Mouse (Mus musculus): ENCODE results near the gene Jak2.
A peak's percentile ranks its signal among the peaks of the same experiment; 100 is the strongest.

The Jak2 gene

DNA sequence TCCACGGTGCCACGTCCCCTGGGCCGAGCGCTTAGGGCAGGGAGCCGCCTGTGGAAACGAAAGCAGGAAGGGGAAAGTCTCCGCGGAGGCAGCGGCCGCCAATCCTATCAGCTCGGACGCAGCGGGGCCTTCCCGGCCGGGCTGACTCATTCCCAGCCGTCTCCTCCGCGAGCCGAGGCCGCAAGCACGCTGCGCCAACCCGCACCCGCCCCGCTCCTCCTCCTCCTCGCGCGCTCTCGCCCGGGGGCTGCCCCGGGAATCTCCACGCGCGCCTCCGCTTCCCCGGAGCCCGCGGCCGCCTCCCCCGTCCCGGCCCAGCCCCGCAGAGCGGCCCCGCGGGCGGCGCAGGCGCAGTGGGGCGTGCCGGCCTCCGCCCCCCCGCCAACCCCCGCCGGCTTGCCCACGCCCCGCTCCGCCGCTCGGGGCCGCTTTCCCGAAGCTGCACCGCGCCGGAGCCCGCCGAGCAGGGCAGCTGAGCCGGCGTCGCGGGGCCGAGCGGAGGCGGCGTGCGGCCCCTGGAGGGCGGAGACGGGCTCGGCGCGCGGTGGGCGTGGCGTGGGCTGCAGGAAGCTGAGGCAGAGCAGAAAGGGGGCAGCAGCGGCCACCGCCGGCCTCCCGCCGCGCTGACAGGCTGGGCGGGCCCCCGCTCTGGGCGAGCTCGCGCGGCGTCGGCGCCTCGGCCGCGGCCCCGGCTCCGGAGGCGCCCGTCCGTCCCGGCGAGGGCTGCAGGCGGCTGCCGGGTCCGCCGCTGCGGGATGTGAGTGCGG lies at the start of gene Jak2:
Jak2 (plus strand) TSS at position 638 of the 767 bp plus-strand sequence.
- DNase-seq (ENCODE audit: low spot score in 2 of 2) = peak; percentile 90 to 96

- DNase-seq (ENCODE audit: low spot score in 2 of 2) = peak; percentile 32 to 55
Observed at GRCm38 (mm10) chr19:29203337-29203736, 48.3 kb upstream of the Jak2 start.

- DNase-seq (ENCODE audit: low spot score in 2 of 2) = peak in 1 of 2 experiments; percentile 23
Observed at GRCm38 (mm10) chr19:29204583-29204982, 47.0 kb upstream of the Jak2 start.

GRCm38 (mm10) chr19:29205267-29205666 lies 46.4 kb upstream of the Jak2 start:
- no peak for DNase-seq (ENCODE audit: low spot score in 2 of 2)

DNA sequence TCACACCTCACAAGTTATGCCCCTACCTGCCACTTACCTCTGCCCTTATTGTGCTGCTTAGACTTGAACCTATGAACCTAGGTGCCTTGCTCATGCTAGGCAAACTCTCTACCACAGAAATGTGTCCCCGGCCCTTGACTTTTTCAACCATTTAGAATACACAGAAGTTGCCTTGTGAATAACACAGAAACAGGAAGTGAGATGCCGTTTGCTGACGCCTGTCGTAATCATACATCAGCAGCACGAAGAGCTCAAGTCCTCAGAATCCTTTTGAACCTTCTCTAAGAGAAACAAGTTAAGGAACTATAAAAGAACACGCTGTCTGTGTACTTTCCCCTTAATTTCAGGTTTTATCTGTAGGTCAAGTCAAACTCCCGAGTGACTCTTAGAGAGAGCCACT lies 41.7 kb upstream of the Jak2 start:
- DNase-seq (ENCODE audit: low spot score in 2 of 2) = no peak

- DNase-seq (ENCODE audit: low spot score in 2 of 2) = peak in 1 of 2 experiments; percentile 25
Observed at GRCm38 (mm10) chr19:29210319-29210718, 41.3 kb upstream of the Jak2 start.

DNA sequence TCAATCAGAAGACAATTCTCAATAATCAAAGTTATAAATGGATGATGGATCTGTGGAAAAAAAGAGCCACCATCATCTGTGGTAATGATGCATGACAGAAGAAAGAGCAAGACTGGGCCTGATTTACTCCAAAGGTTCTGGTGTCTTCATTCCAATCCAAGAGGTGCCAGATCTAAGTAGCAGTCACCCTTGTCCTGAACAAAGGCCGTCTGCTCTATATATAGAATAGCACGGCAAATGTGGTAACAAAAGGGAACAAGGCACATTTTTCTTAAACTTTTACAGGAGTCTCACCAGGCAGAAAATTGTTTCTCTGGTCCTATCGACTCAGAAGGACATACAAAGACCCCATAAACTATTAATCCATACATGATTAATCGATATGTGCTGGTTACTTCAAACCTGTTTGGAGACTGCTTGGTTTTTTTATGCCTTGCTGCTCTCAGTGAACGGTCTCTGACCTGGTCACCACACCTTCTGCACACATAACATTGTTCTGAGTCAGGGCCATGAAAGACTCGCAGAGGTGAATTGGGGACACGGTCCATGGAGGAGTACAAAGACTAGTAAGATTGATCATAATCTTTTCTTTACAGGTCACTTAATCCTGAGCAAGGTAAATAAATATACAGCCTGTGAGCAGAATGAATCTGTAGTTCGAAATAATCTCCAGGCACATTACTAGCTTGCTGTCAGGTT lies 35.7 kb upstream of the Jak2 start:
- no peak for DNase-seq (ENCODE audit: low spot score in 2 of 2)

GRCm38 (mm10) chr19:29221867-29222266 lies 29.8 kb upstream of the Jak2 start:
- no peak for DNase-seq (ENCODE audit: low spot score in 2 of 2)

DNA sequence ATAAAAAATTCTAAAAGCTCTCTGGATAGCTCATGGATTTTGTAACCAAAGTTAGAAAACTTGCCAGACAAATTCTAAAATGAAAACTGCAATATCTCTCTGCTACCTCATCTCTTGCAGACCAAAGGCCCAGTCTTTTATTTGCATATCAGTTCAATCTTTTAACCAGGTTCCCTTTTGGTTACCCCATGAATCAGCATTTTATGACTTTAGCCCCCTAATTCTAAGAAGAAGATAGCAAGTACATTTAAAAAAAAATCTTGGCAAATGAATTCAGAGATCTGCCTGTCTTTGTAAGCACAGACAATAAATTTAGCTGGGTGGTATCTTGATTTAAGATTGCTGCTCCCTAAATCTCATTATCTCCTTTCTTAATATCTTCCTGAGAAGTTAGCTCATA lies 26.7 kb upstream of the Jak2 start:
- no peak for DNase-seq (ENCODE audit: low spot score in 2 of 2)

GRCm38 (mm10) chr19:29226996-29227395 lies 24.6 kb upstream of the Jak2 start:
- no peak for DNase-seq (ENCODE audit: low spot score in 2 of 2)

DNA sequence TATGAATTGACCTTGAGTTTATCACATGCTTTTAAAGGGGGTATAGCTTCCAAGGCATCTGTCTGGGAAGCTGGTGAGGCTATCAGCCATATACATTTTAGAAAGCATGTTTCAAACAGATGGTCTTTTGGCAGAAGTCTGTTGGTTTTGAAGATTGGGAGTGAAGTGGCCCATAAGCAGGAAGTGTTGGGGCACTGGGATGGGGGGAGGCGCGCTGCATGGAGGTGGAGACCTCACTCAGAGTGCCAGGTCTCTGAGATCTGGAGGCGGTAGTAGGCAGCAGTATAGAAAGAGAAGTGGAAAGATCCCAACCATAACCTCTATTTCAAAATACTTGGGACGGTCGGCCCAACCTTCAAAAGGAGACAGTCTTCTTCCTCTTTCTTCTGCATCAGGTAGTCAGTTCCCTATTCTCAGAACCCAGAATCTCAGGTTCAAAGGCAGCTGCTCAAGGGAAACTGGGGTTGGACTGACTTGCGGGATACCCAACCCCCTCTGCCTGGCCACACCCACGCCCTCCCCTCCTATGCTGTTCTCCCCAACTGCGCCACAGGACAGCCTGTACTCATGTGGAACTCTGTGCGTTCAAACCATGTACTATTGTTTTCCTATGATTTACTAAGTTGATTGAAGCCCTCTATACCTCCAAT lies 23.6 kb upstream of the Jak2 start:
- DNase-seq (ENCODE audit: low spot score in 2 of 2) = peak in 1 of 2 experiments; percentile 42

GRCm38 (mm10) chr19:29228989-29229388 lies 22.6 kb upstream of the Jak2 start:
- no peak for DNase-seq (ENCODE audit: low spot score in 2 of 2)

DNA sequence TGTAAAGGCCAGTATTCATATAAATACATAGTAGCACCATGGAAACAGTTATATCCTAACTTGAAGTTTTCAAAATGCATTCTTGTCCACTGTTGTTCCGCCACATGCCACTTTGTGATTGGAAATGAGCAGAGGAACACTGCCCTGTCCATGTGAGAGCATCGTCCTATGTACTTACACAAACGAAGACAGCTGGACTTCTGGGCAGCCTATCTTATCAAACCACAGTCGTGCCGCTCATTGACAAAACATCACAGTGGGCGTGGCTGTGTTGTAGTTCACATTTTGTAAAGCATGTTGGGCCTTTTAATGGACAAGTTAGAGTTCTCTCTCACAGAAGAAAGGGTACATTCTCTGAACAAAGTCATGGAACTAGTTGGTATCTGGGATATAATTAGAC lies 18.9 kb upstream of the Jak2 start:
- DNase-seq (ENCODE audit: low spot score in 2 of 2) = no peak

- peak in 1 of 2 experiments; percentile 40 for DNase-seq (ENCODE audit: low spot score in 2 of 2)
Observed at GRCm38 (mm10) chr19:29236658-29237385, 14.8 kb upstream of the Jak2 start.

GRCm38 (mm10) chr19:29238171-29238570 lies 13.5 kb upstream of the Jak2 start:
- no peak for DNase-seq (ENCODE audit: low spot score in 2 of 2)

DNA sequence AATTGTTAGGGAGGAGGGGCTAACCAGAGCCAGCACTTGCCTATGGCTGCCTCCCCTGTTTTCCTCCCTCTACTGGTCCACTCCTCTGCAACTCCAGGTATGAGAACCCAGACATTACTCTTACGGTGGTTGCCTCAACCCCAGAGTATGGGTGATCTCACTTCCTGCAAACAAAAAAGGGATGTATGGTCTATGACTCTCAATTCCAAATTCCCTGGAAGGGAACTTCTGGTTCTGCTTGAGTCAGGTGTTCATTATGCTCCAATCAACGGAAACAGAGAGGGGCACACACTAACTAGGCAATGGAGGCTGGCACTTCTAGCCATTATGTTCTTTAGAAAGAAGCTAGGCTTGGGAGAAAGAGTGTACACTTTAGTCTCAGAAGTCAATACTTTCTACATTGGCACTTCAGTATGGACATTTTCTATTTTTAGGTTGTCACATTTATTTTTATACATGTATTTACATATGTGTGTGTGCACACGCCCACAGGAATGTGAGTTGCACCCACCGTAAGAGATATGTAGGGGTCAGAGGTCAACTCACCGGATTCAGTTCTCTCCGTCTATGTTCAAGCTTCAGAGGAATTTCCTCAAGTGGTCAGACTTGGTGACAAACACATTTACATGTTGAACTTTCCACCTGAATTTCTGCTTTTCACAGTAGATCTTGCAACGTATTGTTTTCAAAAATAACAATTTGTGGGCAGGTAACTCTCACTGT lies 12.0 kb upstream of the Jak2 start:
- DNase-seq (ENCODE audit: low spot score in 2 of 2) = no peak

- DNase-seq (ENCODE audit: low spot score in 2 of 2) = no peak
Observed at GRCm38 (mm10) chr19:29240676-29241075, 11.0 kb upstream of the Jak2 start.

- no peak for DNase-seq (ENCODE audit: low spot score in 2 of 2)
Observed at GRCm38 (mm10) chr19:29241581-29241980, 10.0 kb upstream of the Jak2 start.

DNA sequence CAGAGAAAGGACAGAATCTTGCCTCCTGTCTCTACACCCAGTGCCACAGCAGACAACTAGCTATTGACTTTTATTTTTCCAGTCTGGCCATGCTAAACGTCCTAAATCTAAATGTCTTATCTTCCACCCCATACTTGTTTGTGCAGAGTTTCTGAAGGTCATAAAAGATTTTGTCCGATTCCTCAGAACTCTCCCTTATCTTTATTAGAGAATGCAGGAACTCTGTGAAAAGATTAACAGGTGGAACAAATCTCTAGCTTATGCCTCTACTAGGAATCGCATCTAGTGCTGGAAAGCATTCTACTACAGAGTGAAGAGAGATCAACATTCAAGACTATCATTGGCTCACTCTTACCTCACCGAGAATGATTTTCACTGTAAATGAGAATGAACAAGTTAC lies 1.7 kb upstream of the Jak2 start:
- no peak for DNase-seq (ENCODE audit: low spot score in 2 of 2)

DNA sequence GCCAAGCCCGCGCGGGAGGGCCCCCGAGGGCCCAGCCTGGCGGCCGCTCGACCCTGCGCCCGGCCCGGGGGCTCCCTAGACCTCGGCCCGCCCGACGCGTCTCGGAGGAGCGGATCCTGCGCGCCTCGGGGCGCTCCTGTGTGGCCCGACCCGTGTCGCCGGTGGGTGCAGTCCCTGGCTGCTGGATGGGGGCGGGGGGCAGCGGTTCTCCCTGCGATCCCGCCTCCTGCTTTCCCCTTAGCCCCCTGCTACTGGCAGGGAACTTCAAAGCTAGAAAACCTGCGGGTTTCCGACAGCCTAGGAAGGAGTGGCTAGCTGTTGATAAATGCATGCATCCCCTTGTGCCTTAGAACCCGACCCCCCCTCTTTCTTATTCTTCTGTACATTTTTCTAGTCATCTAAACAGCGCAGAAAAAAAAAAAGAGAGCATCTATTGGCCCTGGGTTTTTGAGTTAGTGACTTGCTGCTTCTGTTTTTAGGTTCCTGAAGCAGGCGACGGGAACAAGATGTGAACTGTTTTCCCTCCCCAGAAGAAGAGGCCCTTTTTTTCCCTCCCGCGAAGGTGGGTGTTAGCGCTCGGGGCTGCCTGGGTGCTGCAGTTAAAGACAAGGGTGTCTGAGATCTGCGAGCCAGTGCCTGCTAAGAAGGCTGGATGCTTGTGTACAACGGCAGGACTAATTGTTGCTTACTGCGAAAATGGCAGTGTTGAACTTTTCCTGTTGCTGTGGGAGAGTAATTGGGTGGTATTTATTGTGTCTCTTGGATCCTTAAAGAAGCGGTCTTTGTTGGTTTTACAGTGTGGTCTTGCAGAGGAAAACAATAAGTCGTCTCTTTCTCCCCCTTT lies 552 bp downstream of the Jak2 start:
- DNase-seq (ENCODE audit: low spot score in 2 of 2) = peak; percentile 67 to 70

Measured in spleen, postnatal 10 days (tissue).